Mouse (Mus musculus): ENCODE measurements at regions not wholly inside any gene's neighbourhood (a gene's known extent, or its start where the extent isn't known, plus 50 kb on each side); places are given as distances from the start of the nearest gene placed in this dataset.

- DNase-seq (ENCODE audit: low read depth, low spot score): no peak
Measured at GRCm38 (mm10) chr14:102621546-102621945, 360.9 kb downstream of the Kctd12 start.

DNA sequence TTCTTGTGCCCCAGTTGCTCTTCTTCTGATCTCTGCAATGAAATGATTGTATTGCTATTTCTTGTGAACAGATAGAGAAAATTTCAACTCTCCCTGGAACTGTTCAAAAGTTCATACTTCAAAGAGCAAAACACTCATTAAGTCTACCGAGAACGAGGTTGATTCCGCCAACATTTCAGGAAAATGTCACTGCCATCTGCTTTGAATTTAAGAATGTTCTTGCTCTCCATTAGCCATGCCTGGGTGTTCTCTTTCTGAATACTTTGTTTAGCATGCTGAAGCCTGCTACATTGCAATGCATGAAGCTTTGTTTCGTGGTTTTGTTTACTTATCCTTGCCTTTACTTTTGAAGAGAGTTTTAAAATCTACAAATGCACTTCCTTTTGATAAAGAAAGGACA, 363.4 kb downstream of the Kctd12 start:
- DNase-seq (ENCODE audit: low read depth, low spot score): no peak

DNA sequence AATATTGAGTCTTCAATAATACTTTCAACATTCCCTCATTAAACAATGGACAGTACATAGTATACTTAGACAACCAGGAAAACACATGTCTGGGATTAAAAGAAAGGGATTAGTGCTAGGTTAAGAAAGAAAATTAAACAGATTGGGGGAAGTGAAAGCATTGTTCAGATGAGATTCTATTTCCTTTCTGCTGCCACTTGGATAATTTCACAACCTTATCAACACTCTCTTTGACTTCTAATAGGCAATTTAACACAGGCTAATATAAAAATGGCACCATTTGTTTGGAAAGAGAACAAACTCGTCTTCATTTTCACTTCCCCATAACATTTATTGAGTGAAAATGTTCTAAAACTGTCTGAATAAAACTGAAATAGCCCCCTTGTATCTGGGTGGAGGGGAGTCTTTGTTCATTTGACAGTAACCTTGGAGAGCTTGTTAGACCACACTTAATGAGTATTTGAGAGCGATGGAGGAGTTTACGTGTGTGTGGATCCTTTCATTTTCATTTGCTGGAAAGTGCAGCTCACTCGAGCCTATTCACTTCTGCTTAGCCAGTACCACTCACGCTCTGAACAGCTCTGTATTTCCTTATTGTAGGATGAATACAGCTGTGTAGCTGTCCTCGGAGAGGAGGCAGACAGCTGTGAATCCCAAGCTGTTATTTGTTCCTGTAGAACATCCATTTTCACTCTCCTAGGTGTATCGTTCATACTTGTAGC, 366.7 kb downstream of the Kctd12 start:
- DNase-seq (ENCODE audit: low read depth, low spot score): no peak

- no peak for DNase-seq (ENCODE audit: low read depth, low spot score)
Measured at GRCm38 (mm10) chr14:102606055-102606454, 376.4 kb downstream of the Kctd12 start.

DNA sequence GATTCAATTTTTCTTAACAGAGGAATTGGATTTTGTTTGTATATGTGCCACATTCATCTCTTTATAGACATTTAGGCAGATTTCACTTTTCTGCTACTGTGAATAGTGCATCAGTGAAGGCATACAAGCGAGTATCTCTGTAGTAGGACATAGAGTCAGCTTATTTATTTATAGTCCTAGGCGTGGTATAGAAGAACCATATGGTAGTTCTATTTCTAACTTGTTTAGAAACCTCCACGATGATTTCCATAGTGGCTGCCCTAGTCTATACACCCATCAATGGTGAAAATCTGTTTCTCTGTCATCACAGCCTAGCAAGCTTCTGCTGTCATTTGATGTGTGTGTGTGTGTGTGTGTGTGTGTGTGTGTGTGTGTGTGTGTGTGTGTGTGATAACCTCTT, 387.6 kb downstream of the Kctd12 start:
- DNase-seq (ENCODE audit: low read depth, low spot score): no peak

DNA sequence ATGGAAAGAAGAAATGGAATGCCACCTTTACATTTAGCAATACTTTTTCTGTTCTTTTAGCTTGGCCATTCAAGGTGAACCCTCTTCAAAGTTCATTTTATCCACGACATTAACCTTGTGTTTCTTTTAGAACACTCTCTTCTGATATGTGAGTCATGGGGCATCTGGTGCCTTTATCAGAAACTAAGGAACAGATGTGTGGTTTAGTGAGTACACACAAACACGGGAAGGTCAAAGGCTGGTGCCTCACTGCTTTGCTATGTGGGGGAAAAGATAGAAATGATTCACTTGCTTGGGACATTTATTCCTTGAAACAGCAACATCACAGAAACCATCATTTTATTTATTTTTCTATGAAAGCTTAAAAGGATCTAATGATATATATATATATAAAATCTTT, 428.7 kb downstream of the Kctd12 start:
- DNase-seq (ENCODE audit: low read depth, low spot score): peak; percentile 43

DNA sequence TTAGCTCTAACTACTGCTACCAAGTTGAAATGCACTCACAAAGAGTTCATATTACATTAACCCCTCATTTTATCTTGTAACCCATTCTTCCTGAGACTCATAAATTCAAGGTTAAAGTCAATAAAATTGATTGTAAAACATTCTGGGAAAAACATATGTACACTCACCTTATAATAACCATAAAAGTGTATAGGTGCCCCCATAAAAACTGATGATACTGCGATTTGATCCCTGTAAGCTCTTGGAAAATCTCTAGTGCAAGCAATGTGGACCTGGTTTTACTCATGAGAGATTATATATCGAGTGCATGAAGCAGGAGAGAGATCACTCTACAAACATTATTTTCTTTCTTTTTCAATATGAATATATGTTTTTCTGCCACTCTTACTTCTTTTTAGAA, 429.8 kb downstream of the Kctd12 start:
- no peak for DNase-seq (ENCODE audit: low read depth, low spot score)

- no peak for DNase-seq (ENCODE audit: low read depth, low spot score)
Measured at GRCm38 (mm10) chr14:102524894-102525577, 457.4 kb downstream of the Kctd12 start.

DNA sequence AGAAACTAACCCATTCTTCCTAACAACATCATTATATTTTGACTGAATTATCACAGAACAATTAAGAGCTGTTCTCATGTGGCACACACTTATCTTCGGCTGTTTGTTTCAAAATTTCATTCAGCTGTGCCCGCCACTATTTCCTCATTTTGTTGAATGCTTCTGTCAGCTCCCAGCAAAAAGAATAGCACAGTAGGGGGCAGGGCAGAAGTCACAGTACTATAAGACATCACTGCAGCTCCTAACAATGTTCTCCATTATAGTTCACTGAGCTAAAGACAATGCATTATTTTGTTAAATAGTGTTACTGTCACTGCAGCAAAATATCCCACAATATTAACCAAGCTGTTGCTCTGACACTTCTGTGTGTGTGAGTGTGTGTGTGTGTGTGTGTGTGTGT, 465.7 kb downstream of the Kctd12 start:
- DNase-seq (ENCODE audit: low read depth, low spot score): no peak

DNA sequence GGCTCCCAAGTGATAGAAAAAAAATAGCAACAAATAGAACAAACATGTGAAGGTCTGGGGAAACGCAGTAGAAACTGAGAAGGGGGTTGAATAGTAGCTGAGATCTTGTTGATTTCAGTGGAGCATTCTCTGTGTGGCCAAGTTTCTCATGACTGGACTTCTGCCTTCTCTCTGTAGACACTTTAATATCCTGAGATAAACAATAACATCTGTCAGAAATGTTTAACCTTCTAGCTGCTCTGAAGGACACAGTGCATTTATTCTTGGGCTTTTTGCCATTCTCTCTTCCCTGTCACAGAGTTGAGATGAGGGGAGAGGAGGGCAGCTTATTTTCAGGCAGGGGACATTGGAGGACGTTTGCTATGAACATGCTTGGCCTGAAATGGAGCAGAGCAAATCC, 467.9 kb downstream of the Kctd12 start:
- no peak for DNase-seq (ENCODE audit: low read depth, low spot score)

DNA sequence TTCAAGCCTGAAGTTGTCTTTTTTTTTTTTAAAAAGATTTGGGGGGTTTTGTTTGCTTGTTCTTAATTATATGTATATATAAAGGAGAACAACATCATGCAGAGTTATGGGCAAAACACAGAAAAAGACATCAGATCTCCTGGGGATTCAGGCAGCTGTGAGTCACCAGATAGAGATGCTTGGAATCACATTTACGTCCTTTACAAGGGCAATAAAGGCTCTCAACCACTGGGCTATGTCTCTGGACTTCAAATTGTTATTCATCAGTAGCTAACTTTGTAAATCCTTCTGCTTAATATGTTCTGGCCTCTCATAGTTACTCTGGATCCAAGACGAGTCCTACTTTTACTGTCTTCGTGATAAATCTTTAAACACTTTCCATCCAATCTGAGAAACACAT, 469.8 kb downstream of the Kctd12 start:
- peak; percentile 78 for DNase-seq (ENCODE audit: low read depth, low spot score)

GRCm38 (mm10) chr14:102511691-102512383, 470.6 kb downstream of the Kctd12 start:
- DNase-seq (ENCODE audit: low read depth, low spot score): peak; percentile 68

GRCm38 (mm10) chr14:102510387-102510786, 472.1 kb downstream of the Kctd12 start:
- DNase-seq (ENCODE audit: low read depth, low spot score): peak; percentile 67

- peak; percentile 85 for DNase-seq (ENCODE audit: low read depth, low spot score)
Measured at GRCm38 (mm10) chr14:102505696-102506321, 476.6 kb downstream of the Kctd12 start.

DNA sequence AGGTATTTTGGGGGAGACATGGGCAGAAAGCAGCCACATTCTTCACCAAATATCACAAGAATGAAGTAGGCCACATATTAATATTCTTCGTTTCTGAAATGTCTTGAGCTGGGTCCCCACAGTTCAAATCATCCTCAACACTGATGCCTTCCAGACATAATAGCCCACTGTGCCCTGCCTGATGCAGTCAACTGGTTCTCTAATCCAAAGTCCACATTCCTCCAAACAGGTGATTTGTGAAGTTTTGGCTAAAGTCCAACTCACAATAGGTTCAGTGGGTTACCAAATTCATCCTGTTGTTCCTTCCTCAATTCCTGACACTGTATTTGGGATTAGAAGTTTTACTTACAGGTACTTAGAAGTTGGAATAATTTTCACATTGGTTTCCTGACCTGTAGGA, 485.3 kb downstream of the Kctd12 start:
- no peak for DNase-seq (ENCODE audit: low read depth, low spot score)

GRCm38 (mm10) chr14:102492376-102492775, 490.1 kb downstream of the Kctd12 start:
- DNase-seq (ENCODE audit: low read depth, low spot score): no peak

GRCm38 (mm10) chr14:102491205-102491604, 491.2 kb downstream of the Kctd12 start:
- DNase-seq (ENCODE audit: low read depth, low spot score): no peak

DNA sequence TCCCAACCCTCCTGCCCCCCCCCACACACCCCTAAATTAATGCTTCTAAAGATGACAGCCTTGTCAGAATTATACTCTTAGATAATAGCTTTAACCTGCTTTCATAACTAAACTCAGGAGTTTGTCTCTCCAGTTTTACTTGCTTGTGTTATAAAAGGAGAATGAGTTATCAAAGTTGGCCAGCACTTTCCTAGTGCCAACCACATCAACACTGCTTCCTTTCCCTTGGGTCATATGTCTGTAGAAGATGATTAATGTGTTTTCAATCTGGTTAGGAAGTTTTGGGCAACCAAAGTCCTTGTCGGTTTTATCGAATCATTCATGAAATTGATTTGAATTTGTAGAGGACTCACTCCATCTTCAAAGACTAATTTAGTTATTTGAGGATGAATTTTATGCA, 505.3 kb downstream of the Kctd12 start:
- no peak for DNase-seq (ENCODE audit: low read depth, low spot score)

DNA sequence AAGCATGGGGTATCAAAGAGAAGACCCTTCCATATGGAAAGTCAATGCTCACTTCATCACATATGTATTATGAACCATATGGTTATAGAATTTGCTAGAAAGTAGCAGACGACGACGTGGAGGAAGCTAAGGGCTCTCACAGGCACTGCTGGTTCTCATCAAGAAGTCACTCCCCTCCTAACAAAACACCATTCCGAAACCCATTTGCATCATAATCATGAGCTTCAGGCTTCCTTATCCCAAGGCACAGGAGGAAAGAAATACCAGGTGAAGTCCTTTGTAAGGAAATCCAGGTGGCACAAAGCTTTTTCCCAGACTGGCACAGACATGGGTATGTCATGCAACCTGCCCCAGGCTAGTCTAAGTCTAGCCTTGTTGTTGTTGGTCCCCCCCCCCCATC, 513.1 kb downstream of the Kctd12 start:
- DNase-seq (ENCODE audit: low read depth, low spot score): no peak

DNA sequence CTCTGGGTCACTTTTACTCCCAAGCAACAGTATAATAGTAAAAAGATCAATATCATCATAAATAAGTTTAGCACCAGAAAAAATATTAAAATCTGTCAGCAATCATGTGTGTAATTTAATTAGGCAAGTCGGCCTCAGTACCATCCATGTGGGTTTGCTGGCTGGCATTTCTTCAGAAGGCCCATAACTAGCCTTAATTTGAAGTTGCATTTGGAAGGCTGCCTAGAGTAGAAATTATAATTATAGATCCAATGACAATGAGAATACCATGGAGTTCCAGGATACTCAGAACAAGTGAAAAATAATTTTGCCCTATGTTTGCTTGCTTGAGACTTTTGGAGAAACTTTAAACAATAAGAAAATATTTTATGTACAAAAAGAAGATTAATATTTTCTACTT, 521.4 kb downstream of the Kctd12 start:
- DNase-seq (ENCODE audit: low read depth, low spot score): no peak

GRCm38 (mm10) chr14:102439738-102440137, 542.7 kb downstream of the Kctd12 start:
- DNase-seq (ENCODE audit: low read depth, low spot score): no peak

- peak; percentile 17 for DNase-seq (ENCODE audit: low read depth, low spot score)
Measured at GRCm38 (mm10) chr14:102403397-102404115, 578.9 kb downstream of the Kctd12 start.

Data from 3T3-L1 (cell line).